Mouse (Mus musculus) lung, postnatal 14 days (tissue): ENCODE data around the gene Itpk1.

ENCODE experiments used
- DNase-seq: peaks from one replicate; pipeline ENCODE4 v3.0.0; 2021

The Itpk1 gene

GRCm38 (mm10) chr12:102689773-102690563 is 14.8 kb downstream of the Itpk1 start:
- no peak for DNase-seq

GRCm38 (mm10) chr12:102686321-102686720 is 18.4 kb downstream of the Itpk1 start:
- DNase-seq: no peak

- no peak for DNase-seq
Observed at GRCm38 (mm10) chr12:102685523-102685931, 19.2 kb downstream of the Itpk1 start.

GRCm38 (mm10) chr12:102684720-102685386 is 19.9 kb downstream of the Itpk1 start:
- no peak for DNase-seq

GRCm38 (mm10) chr12:102683979-102684378 is 20.8 kb downstream of the Itpk1 start:
- no peak for DNase-seq

GRCm38 (mm10) chr12:102683438-102683837 is 21.3 kb downstream of the Itpk1 start:
- no peak for DNase-seq

- DNase-seq: no peak
Observed at GRCm38 (mm10) chr12:102682722-102683299, 21.9 kb downstream of the Itpk1 start.

- no peak for DNase-seq
Observed at GRCm38 (mm10) chr12:102682085-102682484, 22.6 kb downstream of the Itpk1 start.

- DNase-seq: peak; percentile 50
Observed at GRCm38 (mm10) chr12:102681590-102681989, 23.1 kb downstream of the Itpk1 start.

- DNase-seq: no peak
Observed at GRCm38 (mm10) chr12:102678820-102679219, 25.9 kb downstream of the Itpk1 start.

GRCm38 (mm10) chr12:102677089-102677488 is 27.6 kb downstream of the Itpk1 start:
- no peak for DNase-seq

GRCm38 (mm10) chr12:102674556-102674955 is 30.2 kb downstream of the Itpk1 start:
- DNase-seq: no peak

GRCm38 (mm10) chr12:102674123-102674522 is 30.6 kb downstream of the Itpk1 start:
- DNase-seq: no peak

- DNase-seq: no peak
Observed at GRCm38 (mm10) chr12:102672857-102673839, 31.6 kb downstream of the Itpk1 start.

GRCm38 (mm10) chr12:102672176-102672575 is 32.6 kb downstream of the Itpk1 start:
- DNase-seq: no peak

GRCm38 (mm10) chr12:102670848-102671247 is 33.9 kb downstream of the Itpk1 start:
- no peak for DNase-seq

GRCm38 (mm10) chr12:102665465-102666202 is 39.1 kb downstream of the Itpk1 start:
- no peak for DNase-seq

GRCm38 (mm10) chr12:102664052-102664448 is 40.7 kb downstream of the Itpk1 start:
- DNase-seq: no peak

- no peak for DNase-seq
Observed at GRCm38 (mm10) chr12:102663349-102664051, 41.2 kb downstream of the Itpk1 start.

- DNase-seq: no peak
Observed at GRCm38 (mm10) chr12:102661772-102662171, 43.0 kb downstream of the Itpk1 start.
